Mouse (Mus musculus): Measurements from ENCODE around the gene AC124502.3. TPM values are rescaled to one million over a fixed set of nuclear protein-coding genes. Genes with fewer than 3 reads are reported as not detected.

The AC124502.3 gene
- total RNA-seq, 2 experiments from 2014 or later, result 0.46 to 0.59 TPM

- Histone ChIP-seq H3K27ac (peak overlapping the region; percentile 81), H3K4me3 (peak overlapping the region; percentile 76)
- DNase-seq, result no peak
- no peak for TF ChIP-seq CTCF (IDR thresholded peaks at IDR 0.05)
- intact Hi-C loops (cut with DNase I), result no loop called here
Measured at GRCm38 (mm10) chr19:5068570-5069234, 30.0 kb downstream of the AC124502.3 start.

GRCm38 (mm10) chr19:5069486-5069885 lies 30.8 kb downstream of the AC124502.3 start:
- intact Hi-C loops (cut with DNase I), result no loop called here
- peak overlapping the region; percentile 81; the same call in 1 of the 2 replicates for H3K27ac ChIP-seq

GRCm38 (mm10) chr19:5069978-5070377 lies 31.3 kb downstream of the AC124502.3 start:
- intact Hi-C loops (cut with DNase I), result loop anchor here (5.0 kb wide), 1 partner anchor 53 kb away; no protein-coding TSS in a partner anchor
- no peak for TF ChIP-seq CTCF (IDR thresholded peaks at IDR 0.05)
- DNase-seq, result no peak
- H3K4me3 ChIP-seq, result peak overlapping the region; percentile 76
- peak overlapping the region; percentile 80 for H3K27ac ChIP-seq

More at GRCm38 (mm10) chr19:5069486-5069885, 30.8 kb downstream of the AC124502.3 start:
- DNase-seq, result no peak
- peak overlapping the region; percentile 76 for H3K4me3 ChIP-seq
- TF ChIP-seq CTCF (IDR thresholded peaks at IDR 0.05), result no peak

GRCm38 (mm10) chr19:5071077-5071476 lies 32.4 kb downstream of the AC124502.3 start:
- peak overlapping the region; percentile 80 for H3K27ac ChIP-seq

GRCm38 (mm10) chr19:5071545-5072369 lies 33.1 kb downstream of the AC124502.3 start:
- intact Hi-C loops (cut with DNase I), result loop anchor here (5.0 kb wide), 1 partner anchor 54 kb away; no protein-coding TSS in a partner anchor
- TF ChIP-seq CTCF (IDR thresholded peaks at IDR 0.05), result no peak

More at GRCm38 (mm10) chr19:5071077-5071476, 32.4 kb downstream of the AC124502.3 start:
- H3K4me3 ChIP-seq, result peak overlapping the region; percentile 76
- DNase-seq, result no peak
- TF ChIP-seq CTCF (IDR thresholded peaks at IDR 0.05), result no peak
- intact Hi-C loops (cut with DNase I), result loop anchor here (5.0 kb wide), 1 partner anchor 54 kb away; no protein-coding TSS in a partner anchor

GRCm38 (mm10) chr19:5072389-5073019 lies 33.8 kb downstream of the AC124502.3 start:
- Histone ChIP-seq H3K4me3 (peak overlapping the region; percentile 76), H3K27ac (peak overlapping the region; percentile 80)
- no peak for DNase-seq
- intact Hi-C loops (cut with DNase I), result loop anchor here (1.0 to 5.0 kb wide), 2 partner anchors 16 to 55 kb away; no protein-coding TSS in a partner anchor
- no peak for TF ChIP-seq CTCF (IDR thresholded peaks at IDR 0.05)

More at GRCm38 (mm10) chr19:5071545-5072369, 33.1 kb downstream of the AC124502.3 start:
- peak; percentile 84 for DNase-seq
- Histone ChIP-seq H3K4me3 (peak overlapping the region; percentile 76), H3K27ac (peak overlapping the region; percentile 80)

- intact Hi-C loops (cut with DNase I), result loop anchor here (1.0 to 5.0 kb wide), 2 partner anchors 17 to 56 kb away; no protein-coding TSS in a partner anchor
- peak overlapping the region; percentile 76 for H3K4me3 ChIP-seq
- peak; percentile 69 for DNase-seq
- TF ChIP-seq CTCF (IDR thresholded peaks at IDR 0.05), result peak; percentile 70
- peak overlapping the region; percentile 80; the same call in 1 of the 2 replicates for H3K27ac ChIP-seq
Measured at GRCm38 (mm10) chr19:5073028-5073427, 34.3 kb downstream of the AC124502.3 start.

GRCm38 (mm10) chr19:5073518-5073917 lies 34.8 kb downstream of the AC124502.3 start:
- no peak for TF ChIP-seq CTCF (IDR thresholded peaks at IDR 0.05)
- DNase-seq, result no peak
- intact Hi-C loops (cut with DNase I), result loop anchor here (1.0 to 5.0 kb wide), 2 partner anchors 17 to 56 kb away; no protein-coding TSS in a partner anchor
- no peak overlapping the region for H3K27ac ChIP-seq
- H3K4me3 ChIP-seq, result no peak overlapping the region

GRCm38 (mm10) chr19:5079279-5079678 lies 40.6 kb downstream of the AC124502.3 start:
- DNase-seq, result no peak
- intact Hi-C loops (cut with DNase I), result no loop called here
- no peak overlapping the region for H3K4me3 ChIP-seq
- no peak for TF ChIP-seq CTCF (IDR thresholded peaks at IDR 0.05)
- no peak overlapping the region for H3K27ac ChIP-seq

GRCm38 (mm10) chr19:5082005-5082404 lies 43.3 kb downstream of the AC124502.3 start:
- intact Hi-C loops (cut with DNase I), result no loop called here
- no peak for DNase-seq
- Histone ChIP-seq H3K4me3 (no peak overlapping the region), H3K27ac (no peak overlapping the region)
- TF ChIP-seq CTCF (IDR thresholded peaks at IDR 0.05), result no peak

GRCm38 (mm10) chr19:5082596-5082995 lies 43.9 kb downstream of the AC124502.3 start:
- intact Hi-C loops (cut with DNase I), result no loop called here
- no peak for DNase-seq
- H3K4me3 ChIP-seq, result no peak overlapping the region

More at GRCm38 (mm10) chr19:5082596-5082995, 43.9 kb downstream of the AC124502.3 start:
- H3K27ac ChIP-seq, result no peak overlapping the region
- no peak for TF ChIP-seq CTCF (IDR thresholded peaks at IDR 0.05)

All from gastrocnemius, adult 2 months (tissue).